Mouse (Mus musculus) myocyte (in vitro differentiated cells): Measurements from ENCODE around the gene Fabp3.

Experiments used
- CEBPB ChIP-seq: IDR thresholded peaks from 2 replicates; pipeline ENCODE4 v1.6.1; 2011; ENCODE audit warnings: mild to moderate bottlenecking, moderate library complexity; ENCODE audit not compliant: poor library complexity, insufficient read depth, severe bottlenecking
- E2F4 ChIP-seq: IDR thresholded peaks from one replicate; pipeline ENCODE4 v1.6.1; 2011; ENCODE audit warnings: mild to moderate bottlenecking, control low read depth, moderate library complexity; ENCODE audit not compliant: insufficient read depth
- MAX ChIP-seq: IDR thresholded peaks from one replicate; pipeline ENCODE4 v1.6.1; 2011; ENCODE audit warnings: low read depth, mild to moderate bottlenecking, control low read depth
- MYOD1 ChIP-seq, 3 experiments: IDR thresholded peaks; one replicate each; pipeline ENCODE4 v1.6.1; 2011; ENCODE audit warnings: control low read depth in 2 of 3, low read depth in 2 of 3, mild to moderate bottlenecking in 2 of 3, moderate library complexity in 1 of 3; ENCODE audit not compliant: insufficient read length in 2 of 3, control insufficient read depth in 1 of 3
- MYOG ChIP-seq, 3 experiments: IDR thresholded peaks; one replicate each; pipeline ENCODE4 v1.6.1; 2011; ENCODE audit warnings: control low read depth in 2 of 3, low read depth in 2 of 3, mild to moderate bottlenecking in 2 of 3; ENCODE audit not compliant: insufficient read length in 2 of 3, control insufficient read depth in 1 of 3, insufficient read depth in 1 of 3
- POLR2A ChIP-seq: IDR thresholded peaks from one replicate; pipeline ENCODE4 v1.6.1; 2011; ENCODE audit warnings: low read depth, mild to moderate bottlenecking, control low read depth, moderate library complexity; ENCODE audit not compliant: insufficient read length
- POLR2AphosphoS2 ChIP-seq: IDR thresholded peaks from one replicate; pipeline ENCODE4 v1.6.1; 2011; ENCODE audit warnings: low read depth, control low read depth; ENCODE audit not compliant: insufficient read length
- REST ChIP-seq: IDR thresholded peaks from one replicate; pipeline ENCODE4 v1.6.1; 2011; ENCODE audit warnings: mild to moderate bottlenecking, control low read depth, moderate library complexity; ENCODE audit not compliant: insufficient read depth, insufficient read length
- TCF3 ChIP-seq: IDR thresholded peaks from one replicate; pipeline ENCODE4 v1.6.1; 2011; ENCODE audit warnings: low read depth, control low read depth; ENCODE audit not compliant: insufficient read length
- USF1 ChIP-seq: IDR thresholded peaks from one replicate; pipeline ENCODE4 v1.6.1; 2011; ENCODE audit warnings: low read depth, mild to moderate bottlenecking, control low read depth, moderate library complexity

DNA sequence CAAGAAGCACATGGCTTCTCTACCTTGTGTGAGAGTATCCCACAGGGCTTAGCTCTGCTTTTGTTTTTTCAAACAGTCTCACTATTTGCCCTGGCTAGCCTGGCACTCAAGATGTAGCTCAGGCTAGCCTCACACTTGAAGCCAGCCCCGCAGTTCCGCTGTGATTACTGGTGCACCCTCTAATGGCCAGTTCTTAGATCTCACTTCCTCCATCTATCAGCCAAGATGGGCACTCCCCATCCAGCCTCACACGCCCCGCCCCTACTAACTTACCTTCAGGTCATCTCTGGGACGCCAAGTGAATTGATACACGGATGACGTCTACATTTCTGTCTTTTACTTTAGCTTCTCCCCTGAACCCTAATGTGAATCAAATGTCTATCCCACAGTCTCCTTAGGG is 11.2 kb downstream of the Fabp3 start:
- TF ChIP-seq E2F4, result no peak
- no peak for TF ChIP-seq MYOD1 (IDR thresholded peaks at IDR 0.05; ENCODE audit: control insufficient read depth in 1 of 3, insufficient read length in 2 of 3, low read depth in 2 of 3)
- TF ChIP-seq MYOG (IDR thresholded peaks at IDR 0.05; ENCODE audit: control insufficient read depth in 1 of 3, insufficient read depth in 1 of 3, insufficient read length in 2 of 3, low read depth in 2 of 3), result no peak
- no peak for TF ChIP-seq POLR2A
- TF ChIP-seq MAX, result no peak
- no peak for TF ChIP-seq REST
- TF ChIP-seq POLR2AphosphoS2, result no peak
- no peak for TF ChIP-seq CEBPB
- no peak for TF ChIP-seq USF1
- TF ChIP-seq TCF3, result no peak
